Mouse (Mus musculus) megakaryocyte-erythroid progenitor cell, adult 5 weeks (primary cell): ENCODE measurements around the gene Tmed10. TPM values are rescaled to one million over a fixed set of nuclear protein-coding genes. Genes with fewer than 3 reads are reported as not detected.

ENCODE experiments used
- polyA plus RNA-seq: library from polyadenylated mRNA; stranded (reverse); fragments of >175 nt; gene quantifications from 2 replicates; pipeline ENCODE4 v1.2.3, GENCODE M21; 2012

The Tmed10 gene
- 299 and 389 TPM in 2 replicates for polyA plus RNA-seq

GRCm38 (mm10) chr12:85374561-85375272 lies at the start of gene Tmed10:
Gene Tmed10 (minus strand): TSS chr12:85374847.

GRCm38 (mm10) chr12:85339243-85339729 lies 35.4 kb downstream of the Tmed10 start, which contains the start of gene Nek9:
Gene Nek9 (minus strand): TSS chr12:85339362.

Other genes with a start within 250 kb of the Tmed10 start
- gene Rps6kl1, start 223.6 kb downstream of the Tmed10 start, polyA plus RNA-seq = 0.27 and 0.35 TPM in 2 replicates
- gene Pgf, start 197.1 kb downstream of the Tmed10 start, polyA plus RNA-seq = 0.32 and 0.35 TPM in 2 replicates
- 234 and 376 TPM in 2 replicates for gene Eif2b2, start 155.4 kb downstream of the Tmed10 start, polyA plus RNA-seq
- 0.48 and 0.49 TPM in 2 replicates for gene Mlh3, start 104.2 kb downstream of the Tmed10 start, polyA plus RNA-seq
- gene Acyp1, start 86.4 kb downstream of the Tmed10 start, polyA plus RNA-seq = 39.7 and 46.6 TPM in 2 replicates
- gene Zc2hc1c, start 86.3 kb downstream of the Tmed10 start, polyA plus RNA-seq = 0.02 and 0.04 TPM in 2 replicates
- gene Nek9, start 35.5 kb downstream of the Tmed10 start, polyA plus RNA-seq = 9.7 and 12.2 TPM in 2 replicates
- gene Fos, start 99.0 kb upstream of the Tmed10 start, polyA plus RNA-seq = 731 and 1,708 TPM in 2 replicates
- 42.8 and 49.9 TPM in 2 replicates for gene Jdp2, start 224.2 kb upstream of the Tmed10 start, polyA plus RNA-seq